Mouse (Mus musculus) lung, postnatal 0 days (tissue): Measurements from ENCODE around the gene Syt6. TPM values are rescaled to one million over a fixed set of nuclear protein-coding genes. Genes with fewer than 3 reads are reported as not detected.
"Not testable (repeated sequence)": the region's sequence is repeated elsewhere in the genome, so short reads cannot be mapped to it uniquely, and the experiment has no call there.

Source experiments
- ATAC-seq: fragments of 200-750 bp; cut with Nextera tagmentation; 2 replicates; pipeline ENCODE4 v1.8.0; 2017; ENCODE audit warnings: moderate library complexity
- DNase-seq: peaks from one replicate; pipeline ENCODE4 v3.0.0-alpha.2; 2016; ENCODE audit warnings: low spot score
- H3K27ac ChIP-seq: fragments of 300-500 bp; sonication (generic); 2 replicates; pipeline ENCODE4 v1.5.1; 2014; ENCODE audit warnings: antibody characterized with exemption, mild to moderate bottlenecking, low read length, mixed read lengths
- H3K27me3 ChIP-seq: fragments of 300-500 bp; sonication (generic); replicated peaks from 2 replicates; pipeline ENCODE4 v1.6.1; 2014; ENCODE audit warnings: low read length, mixed read lengths; ENCODE audit not compliant: insufficient read depth
- H3K36me3 ChIP-seq: fragments of 300-500 bp; sonication (generic); 2 replicates; pipeline ENCODE4 v1.6.1; 2014; ENCODE audit warnings: low read length, mixed read lengths; ENCODE audit not compliant: insufficient read depth
- H3K4me1 ChIP-seq: fragments of 300-500 bp; sonication (generic); 2 replicates; pipeline ENCODE4 v1.6.1; 2014; ENCODE audit warnings: antibody characterized with exemption, low read depth, low read length, mixed read lengths; ENCODE audit not compliant: insufficient read depth
- H3K4me2 ChIP-seq: fragments of 300-500 bp; sonication (generic); replicated peaks from 2 replicates; pipeline ENCODE4 v1.6.1; 2014; ENCODE audit warnings: low read depth, mild to moderate bottlenecking, low read length, moderate library complexity, mixed read lengths
- H3K4me3 ChIP-seq: fragments of 300-500 bp; sonication (generic); 2 replicates; pipeline ENCODE4 v1.5.1; 2014; ENCODE audit warnings: low read depth, low read length
- H3K9ac ChIP-seq: fragments of 300-500 bp; sonication (generic); replicated peaks from 2 replicates; pipeline ENCODE4 v1.6.1; 2014; ENCODE audit warnings: low read depth, mild to moderate bottlenecking
- H3K9me3 ChIP-seq: fragments of 300-500 bp; sonication (generic); 2 replicates; pipeline ENCODE4 v1.6.1; 2016; ENCODE audit warnings: low read length, mixed read lengths
- CTCF ChIP-seq: IDR thresholded peaks from 2 replicates; pipeline ENCODE4 v1.5.1; 2016; ENCODE audit warnings: antibody characterized with exemption, mild to moderate bottlenecking
- EP300 ChIP-seq: IDR thresholded peaks from 2 replicates; pipeline ENCODE4 v1.6.1; 2016; ENCODE audit warnings: antibody characterized with exemption, mild to moderate bottlenecking, control low read depth
- WGBS: fragments of 180-500 bp; shearing (Covaris S2); extraction: QIAGEN DNeasy Blood & Tissue Kit; methylation state at CpG from one replicate; pipeline ENCODE4 v1.1.7; 2014; 5-methylcytosine and 5-hydroxymethylcytosine counted together
- polyA plus RNA-seq: library from polyadenylated mRNA; unstranded; fragments of >200 nt; fragmentation: Nextera tagmentation; extraction: Ambion mirVana; gene quantifications from 2 replicates; pipeline ENCODE4 v1.2.1, GENCODE M21; 2015

Syt6 gene
- polyA plus RNA-seq, 1 experiment from 2014 or later = 2.3 TPM

GRCm38 (mm10) chr3:103633831-103634230, 58.8 kb downstream of the Syt6 start:
- H3K4me2 ChIP-seq = no peak overlapping the region
- no peak for TF ChIP-seq EP300
- TF ChIP-seq CTCF = 0 out of 2 replicates have a peak, but pooled peaks have one; percentile 2
- H3K4me3 ChIP-seq = no peak overlapping the region
- no peak for ATAC-seq
- H3K27ac ChIP-seq = no peak overlapping the region
- DNase-seq = peak; percentile 48
- H3K36me3 ChIP-seq = no peaks in the 10 kb centered on the region
- 30% methylated on average over 4 of the region's 4 CpGs for WGBS
- no peaks in the 10 kb centered on the region for H3K27me3 ChIP-seq
- H3K9me3 ChIP-seq = no peaks in the 10 kb centered on the region
- H3K4me1 ChIP-seq = no peaks in the 10 kb centered on the region
- H3K9ac ChIP-seq = no peak overlapping the region

- TF ChIP-seq EP300 = no peak
- TF ChIP-seq CTCF = no peak
- no peak overlapping the region for H3K4me3 ChIP-seq
- WGBS = 96% methylated on average over 1 of the region's 1 CpGs
- no peak overlapping the region for H3K4me2 ChIP-seq
- H3K9me3 ChIP-seq = no peaks in the 10 kb centered on the region
- no peaks in the 10 kb centered on the region for H3K4me1 ChIP-seq
- no peaks in the 10 kb centered on the region for H3K36me3 ChIP-seq
- DNase-seq (no peak), ATAC-seq (no peak)
- no peak overlapping the region for H3K9ac ChIP-seq
- no peak overlapping the region for H3K27ac ChIP-seq
- H3K27me3 ChIP-seq = no peaks in the 10 kb centered on the region
These were observed 59.2 kb downstream of the Syt6 start for GRCm38 (mm10) chr3:103634256-103634655.

- WGBS = 86% methylated on average over 1 of the region's 1 CpGs
These were observed 62.6 kb downstream of the Syt6 start for GRCm38 (mm10) chr3:103637641-103638040.

GRCm38 (mm10) chr3:103640226-103640803, 65.3 kb downstream of the Syt6 start:
- TF ChIP-seq CTCF (no peak), EP300 (no peak)
- Histone ChIP-seq H3K36me3 (no peaks in the 10 kb centered on the region), H3K4me1 (no peaks in the 10 kb centered on the region), H3K27me3 (no peaks in the 10 kb centered on the region), H3K4me2 (no peak overlapping the region), H3K9me3 (no peaks in the 10 kb centered on the region), H3K9ac (no peak overlapping the region), H3K27ac (no peak overlapping the region), H3K4me3 (no peak overlapping the region)
- DNase-seq = no peak
- WGBS = 66% methylated on average over 8 of the region's 8 CpGs
- no peak for ATAC-seq

More at GRCm38 (mm10) chr3:103637641-103638040, 62.6 kb downstream of the Syt6 start:
- no peaks in the 10 kb centered on the region for H3K4me1 ChIP-seq
- no peak overlapping the region for H3K27ac ChIP-seq
- TF ChIP-seq EP300 (no peak), CTCF (no peak)
- no peaks in the 10 kb centered on the region for H3K9me3 ChIP-seq
- ATAC-seq (no peak), DNase-seq (no peak)
- no peaks in the 10 kb centered on the region for H3K27me3 ChIP-seq
- no peaks in the 10 kb centered on the region for H3K36me3 ChIP-seq
- no peak overlapping the region for H3K9ac ChIP-seq
- no peak overlapping the region for H3K4me2 ChIP-seq
- H3K4me3 ChIP-seq = no peak overlapping the region

- Histone ChIP-seq H3K9me3 (no peaks in the 10 kb centered on the region), H3K4me2 (no peak overlapping the region), H3K9ac (no peak overlapping the region), H3K4me3 (no peak overlapping the region), H3K4me1 (no peaks in the 10 kb centered on the region), H3K36me3 (no peaks in the 10 kb centered on the region), H3K27me3 (no peaks in the 10 kb centered on the region), H3K27ac (no peak overlapping the region)
- ATAC-seq (no peak), DNase-seq (no peak)
- TF ChIP-seq EP300 = no peak
- TF ChIP-seq CTCF = no peak
- WGBS = 42% methylated on average over 7 of the region's 7 CpGs
These were observed 66.3 kb downstream of the Syt6 start for GRCm38 (mm10) chr3:103641301-103641700.

- H3K36me3 ChIP-seq, ATAC-seq, H3K4me2 ChIP-seq, H3K9me3 ChIP-seq, H3K4me3 ChIP-seq, H3K27ac ChIP-seq, H3K4me1 ChIP-seq, H3K27me3 ChIP-seq, DNase-seq, H3K9ac ChIP-seq: not testable (repeated sequence)
- 96% methylated on average over 2 of the region's 2 CpGs for WGBS
These were observed 70.9 kb downstream of the Syt6 start, which contains the start of gene Atg4a-ps for GRCm38 (mm10) chr3:103645968-103646367. Gene Atg4a-ps, minus strand, starts transcription at chr3:103646068.
